Mouse (Mus musculus): Measurements from ENCODE around the gene Mtmr3.

DNA sequence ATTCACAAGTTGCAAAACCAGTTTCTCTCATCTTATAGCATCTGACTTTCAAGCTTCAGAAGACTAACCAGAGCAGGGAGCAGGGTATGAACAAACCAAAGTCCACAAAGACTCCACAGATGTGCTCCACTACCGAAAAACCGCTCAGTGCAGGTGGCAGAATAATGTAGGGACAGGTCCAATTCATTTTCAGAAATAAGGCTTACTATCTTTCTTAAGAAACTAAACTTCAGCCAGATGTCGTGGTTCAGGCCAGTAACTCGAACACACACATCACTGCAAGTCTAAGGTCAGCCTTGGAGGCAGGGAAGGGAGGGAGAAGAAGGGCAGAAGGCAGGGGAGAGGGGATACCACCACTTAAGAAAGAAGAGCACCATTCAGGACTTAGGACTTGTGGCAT lies 105.5 kb downstream of the Mtmr3 start:
- no peak for TF ChIP-seq EP300 (IDR thresholded peaks at IDR 0.05; ENCODE audit: low read depth in 1 of 2, low read length in 2 of 2)
- TF ChIP-seq GATA1 (IDR thresholded peaks at IDR 0.05; ENCODE audit: low read depth, low read length) = no peak
- no peak for TF ChIP-seq CTCF (IDR thresholded peaks at IDR 0.05 in 2 of 3, conservative IDR thresholded peaks at IDR 0.05 in 1 of 3; ENCODE audit: control insufficient read depth in 1 of 3, insufficient read depth in 1 of 3, low read depth in 2 of 3, low read length in 3 of 3, poor library complexity in 1 of 3, severe bottlenecking in 1 of 3)
- no peak for TF ChIP-seq TAL1 (IDR thresholded peaks at IDR 0.05; ENCODE audit: low read length)
- no peak for TF ChIP-seq GABPA (IDR thresholded peaks at IDR 0.05; ENCODE audit: low read depth, low read length)
- no peak for TF ChIP-seq ZMIZ1 (IDR thresholded peaks at IDR 0.05; ENCODE audit: low read depth, low read length)
- TF ChIP-seq KAT2A (conservative IDR thresholded peaks at IDR 0.05; ENCODE audit: low read depth, low read length) = no peak

All from MEL (cell line).